In genomic region chr11:105927065-105928030, GRCm38 (mm10) we compare ENCODE assay signal across 8 mouse cellular contexts. TPM values are rescaled to one million over a fixed set of nuclear protein-coding genes. Genes with fewer than 3 reads are reported as not detected.
A peak's percentile ranks its signal among the peaks of the same experiment; 100 is the strongest.
DNase-seq lines count a peak whose midpoint lies in the region; ATAC-seq lines count a peak whose summit lies in the region.
"Had no signal": no experiment of that assay in that cellular context is flagged by ENCODE, and none has a peak within 500 bp of the region (broad histone marks: within the 10 kb centered on the region; RNA-seq: fewer than 3 reads in every experiment).

No protein-coding gene starts in this region.

- no peak overlapping the region for H3K4me3 ChIP-seq in forebrain, embryonic 15.5 days
- no peak overlapping the region for H3K4me3 ChIP-seq in hindbrain, embryonic 16.5 days (ENCODE audit: low read length)
- H3K4me3 ChIP-seq: limb, embryonic 15.5 days had no signal

- H3K9me3 ChIP-seq in forebrain, embryonic 15.5 days, result no peaks in the 10 kb centered on the region
- H3K9me3 ChIP-seq in hindbrain, embryonic 16.5 days (ENCODE audit: control insufficient read depth, low read length), result no peaks in the 10 kb centered on the region
- H3K9me3 ChIP-seq: limb, embryonic 15.5 days had no signal

- DNase-seq in Muller cell, postnatal 12 days (ENCODE audit: inconsistent ontology term), result peak; percentile 51
- DNase-seq in layer of hippocampus, postnatal 36 days, result peak; percentile 52 to 73
- DNase-seq in right cerebral cortex, postnatal 10 days (ENCODE audit: low spot score in 2 of 2), result peak; percentile 83 to 84

- H3K36me3 ChIP-seq in forebrain, embryonic 15.5 days, result peaks cover 20% of the 10 kb centered on the region
- H3K36me3 ChIP-seq in hindbrain, embryonic 16.5 days (ENCODE audit: control insufficient read depth, insufficient read depth, low read length), result peaks cover 15% of the 10 kb centered on the region; the same call in 1 of the 2 replicates

- 59% methylated on average over 14 of the region's 14 CpGs for WGBS in forebrain, embryonic 15.5 days
- WGBS in hindbrain, embryonic 16.5 days, result 55% methylated on average over 14 of the region's 14 CpGs

- peak overlapping the region; percentile 13; the same call in 1 of the 2 replicates for H3K9ac ChIP-seq in forebrain, embryonic 15.5 days (replicated peaks)
- no peak overlapping the region for H3K9ac ChIP-seq in hindbrain, embryonic 16.5 days (ENCODE audit: low read depth, low read length)
- H3K9ac ChIP-seq: limb, embryonic 15.5 days had no signal

- ATAC-seq in cerebellum, adult (ENCODE audit: insufficient number of reproducible peaks, low FRiP score, low TSS enrichment), result peak; percentile 36; the same call in 1 of the 2 replicates
- peak; percentile 75 for ATAC-seq in forebrain, embryonic 15.5 days (replicated peaks)
- ATAC-seq in hindbrain, embryonic 16.5 days, result peak; percentile 84
- peak; percentile 94 for ATAC-seq in megakaryocyte progenitor cell, adult 5-6 weeks (replicated peaks; ENCODE audit: poor library complexity)

- H3K27ac ChIP-seq in forebrain, embryonic 15.5 days (replicated peaks), result no peak overlapping the region
- no peak overlapping the region for H3K27ac ChIP-seq in hindbrain, embryonic 16.5 days (ENCODE audit: low read depth, low read length)
- H3K27ac ChIP-seq: limb, embryonic 15.5 days had no signal

- H3K27me3 ChIP-seq in forebrain, embryonic 15.5 days, result no peaks in the 10 kb centered on the region
- H3K27me3 ChIP-seq in hindbrain, embryonic 16.5 days (replicated peaks; ENCODE audit: control insufficient read depth, insufficient read depth, low read length), result no peaks in the 10 kb centered on the region
- H3K27me3 ChIP-seq: limb, embryonic 15.5 days had no signal

- peaks cover 5% of the 10 kb centered on the region; the same call in 1 of the 2 replicates for H3K4me1 ChIP-seq in forebrain, embryonic 15.5 days
- no peaks in the 10 kb centered on the region for H3K4me1 ChIP-seq in hindbrain, embryonic 16.5 days (ENCODE audit: control insufficient read depth, insufficient read depth, low read depth, low read length)

- H3K4me2 ChIP-seq in forebrain, embryonic 15.5 days (replicated peaks), result no peak overlapping the region
- no peak overlapping the region for H3K4me2 ChIP-seq in hindbrain, embryonic 16.5 days (ENCODE audit: low read length)
- H3K4me2 ChIP-seq: limb, embryonic 15.5 days had no signal

RNA-seq across cellular contexts. Expression of gene Cyb561, which starts 25.8 kb away (rescaled TPM):
- 32.3 and 32.5 TPM in 2 replicates for polyA plus RNA-seq in forebrain, embryonic 15.5 days (2015; fragmentation: Nextera tagmentation; extraction: Ambion mirVana)
- polyA plus RNA-seq in hindbrain, embryonic 16.5 days (2015; fragmentation: Nextera tagmentation; extraction: Ambion mirVana), result 63.8 and 65.4 TPM in 2 replicates
- 10 to 100 TPM; 47.8 to 50.0 TPM for total RNA-seq in layer of hippocampus, postnatal 36 days (2021)
- 0.52 and 0.90 TPM in 2 replicates for total RNA-seq in megakaryocyte progenitor cell, adult 5-6 weeks (2015)
- 0.68 and 0.96 TPM in 2 replicates for total RNA-seq in megakaryocyte progenitor cell, adult 5-6 weeks (2017)

RNA-seq across cellular contexts. Expression of gene Ace, which starts 40.4 kb away (rescaled TPM):
- polyA plus RNA-seq in forebrain, embryonic 15.5 days (2015; fragmentation: Nextera tagmentation; extraction: Ambion mirVana), result 2.3 and 2.5 TPM in 2 replicates
- polyA plus RNA-seq in hindbrain, embryonic 16.5 days (2015; fragmentation: Nextera tagmentation; extraction: Ambion mirVana), result 8.6 and 9.9 TPM in 2 replicates
- 1 to 10 TPM; 5.0 to 8.1 TPM for total RNA-seq in layer of hippocampus, postnatal 36 days (2021)
- total RNA-seq in megakaryocyte progenitor cell, adult 5-6 weeks (2015), result 0.15 and 0.59 TPM in 2 replicates
- 0.04 and 0.10 TPM in 2 replicates for total RNA-seq in megakaryocyte progenitor cell, adult 5-6 weeks (2017)

Comparison
In these comparisons a context has a peak if more than half of its experiments do, and no peak if none do; other contexts are left out.
1. ATAC-seq: peak in every context shown above with its lines; median percentile 94 in megakaryocyte progenitor cell, adult 5-6 weeks; 84 in hindbrain, embryonic 16.5 days; 75 in forebrain, embryonic 15.5 days; 36 in cerebellum, adult.
2. RNA of gene Cyb561, which starts 25.8 kb away (total RNA-seq): 47.8 to 50.0 TPM in layer of hippocampus, postnatal 36 days; 0.52 to 0.96 TPM in megakaryocyte progenitor cell, adult 5-6 weeks; every median in the first group is over 10 times any median in the second.
3. Peak in every context shown above with its lines, with median percentiles within 50 percentile points of each other: DNase-seq.